Mouse (Mus musculus) limb, embryonic 12.5 days (tissue): ENCODE results near the gene Dnmt3a. TPM values are rescaled to one million over a fixed set of nuclear protein-coding genes. Genes with fewer than 3 reads are reported as not detected.

Experiments
- ATAC-seq: fragments of 200-750 bp; cut with Nextera tagmentation; 2 replicates; pipeline ENCODE4 v1.8.0; 2017; ENCODE audit warnings: low read depth, moderate TSS enrichment; ENCODE audit not compliant: insufficient number of reproducible peaks, insufficient read depth, low FRiP score, low TSS enrichment
- H3K27ac ChIP-seq: fragments of 300-500 bp; sonication (generic); 2 replicates; pipeline ENCODE4 v1.5.1; 2016; ENCODE audit warnings: mild to moderate bottlenecking, moderate library complexity
- H3K27me3 ChIP-seq: fragments of 300-500 bp; sonication (generic); 2 replicates; pipeline ENCODE4 v1.6.1; 2016; ENCODE audit warnings: mild to moderate bottlenecking, moderate library complexity
- H3K36me3 ChIP-seq: fragments of 300-500 bp; sonication (generic); 2 replicates; pipeline ENCODE4 v1.6.1; 2016; ENCODE audit warnings: mild to moderate bottlenecking, moderate library complexity
- H3K4me1 ChIP-seq: fragments of 300-500 bp; sonication (generic); replicated peaks from 2 replicates; pipeline ENCODE4 v1.6.1; 2016
- H3K4me2 ChIP-seq: fragments of 300-500 bp; sonication (generic); 2 replicates; pipeline ENCODE4 v1.6.1; 2016; ENCODE audit warnings: mild to moderate bottlenecking, moderate library complexity
- H3K4me3 ChIP-seq: fragments of 300-500 bp; sonication (generic); replicated peaks from 2 replicates; pipeline ENCODE4 v1.5.1; 2016; ENCODE audit warnings: mild to moderate bottlenecking
- H3K9ac ChIP-seq: fragments of 300-500 bp; sonication (generic); replicated peaks from 2 replicates; pipeline ENCODE4 v1.6.1; 2016; ENCODE audit warnings: mild to moderate bottlenecking, moderate library complexity
- H3K9me3 ChIP-seq: fragments of 300-500 bp; sonication (generic); 2 replicates; pipeline ENCODE4 v1.6.1; 2016; ENCODE audit warnings: mild to moderate bottlenecking, moderate library complexity
- WGBS: fragments of 180-500 bp; shearing (Covaris S2); methylation state at CpG from one replicate; pipeline ENCODE4 v1.1.7; 2016; 5-methylcytosine and 5-hydroxymethylcytosine counted together
- polyA plus RNA-seq: library from polyadenylated mRNA; unstranded; fragments of >200 nt; fragmentation: Nextera tagmentation; extraction: Ambion mirVana; gene quantifications from 2 replicates; pipeline ENCODE4 v1.2.1, GENCODE M21; 2016

Dnmt3a gene
- polyA plus RNA-seq, 1 experiment from 2014 or later = 282 TPM

DNA sequence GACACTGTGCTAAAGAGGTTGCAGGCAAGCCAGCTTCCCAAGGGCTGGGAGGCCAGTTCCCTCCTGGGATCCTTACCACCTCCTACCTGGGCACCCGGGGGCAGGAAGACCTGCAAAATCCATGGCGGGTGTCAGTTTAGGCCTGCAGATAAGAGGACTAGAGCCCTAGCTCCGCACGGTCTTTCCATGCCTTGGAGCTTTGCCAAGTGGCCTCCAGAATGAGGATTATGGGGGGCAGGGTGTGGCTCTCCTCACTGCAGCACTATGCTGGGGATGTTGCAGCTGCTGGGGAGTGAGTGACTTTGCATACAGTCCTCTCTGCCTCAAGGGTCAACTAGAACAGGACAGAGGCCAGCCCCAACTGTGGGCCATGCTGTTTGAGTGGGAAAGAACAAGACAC is 14.1 kb downstream of the Dnmt3a start:
- Histone ChIP-seq H3K36me3 (no peaks in the 10 kb centered on the region), H3K9ac (no peak overlapping the region), H3K27ac (no peak overlapping the region), H3K4me3 (no peak overlapping the region), H3K9me3 (no peaks in the 10 kb centered on the region), H3K27me3 (no peaks in the 10 kb centered on the region), H3K4me1 (peaks cover 43% of the 10 kb centered on the region), H3K4me2 (no peak overlapping the region)
- 79% methylated on average over 4 of the region's 4 CpGs for WGBS
- no peak for ATAC-seq

DNA sequence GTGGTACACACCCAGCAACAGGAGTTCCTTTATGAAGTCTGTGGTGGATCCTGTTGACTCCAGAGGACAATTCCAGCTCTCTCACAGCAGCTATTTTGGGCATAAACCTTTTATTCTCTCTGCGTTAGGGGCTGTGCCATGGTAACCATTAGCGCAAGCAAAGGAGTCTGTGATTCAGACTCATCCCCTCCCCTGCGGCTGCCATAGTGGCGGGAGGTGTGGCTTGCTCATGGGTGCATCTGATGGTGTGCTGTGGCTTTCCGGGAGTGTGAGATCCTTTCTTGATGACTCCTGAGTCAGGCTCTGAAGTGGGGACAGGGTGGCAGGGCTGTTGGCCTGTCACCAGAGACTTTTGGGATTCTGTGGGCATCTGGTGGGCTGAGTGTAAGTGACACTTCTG is 17.6 kb downstream of the Dnmt3a start:
- Histone ChIP-seq H3K27ac (no peak overlapping the region), H3K4me3 (no peak overlapping the region), H3K36me3 (no peaks in the 10 kb centered on the region), H3K27me3 (no peaks in the 10 kb centered on the region), H3K4me2 (no peak overlapping the region), H3K4me1 (peaks cover 49% of the 10 kb centered on the region), H3K9me3 (no peaks in the 10 kb centered on the region), H3K9ac (no peak overlapping the region)
- no peak for ATAC-seq
- 76% methylated on average over 5 of the region's 5 CpGs for WGBS

- peak; percentile 48; the same call in 1 of the 2 replicates for ATAC-seq
- Histone ChIP-seq H3K27me3 (no peaks in the 10 kb centered on the region), H3K27ac (no peak overlapping the region), H3K36me3 (no peaks in the 10 kb centered on the region; the same call in 1 of the 2 replicates), H3K9ac (no peak overlapping the region), H3K4me2 (no peak overlapping the region), H3K4me1 (peaks cover 38% of the 10 kb centered on the region), H3K4me3 (no peak overlapping the region), H3K9me3 (no peaks in the 10 kb centered on the region)
- WGBS = 79% methylated on average over 5 of the region's 5 CpGs
Observed at GRCm38 (mm10) chr12:3824906-3825713, 19.3 kb downstream of the Dnmt3a start.

GRCm38 (mm10) chr12:3825714-3826080 is 19.9 kb downstream of the Dnmt3a start:
- H3K4me1 ChIP-seq = peaks cover 32% of the 10 kb centered on the region
- no peaks in the 10 kb centered on the region; the same call in 1 of the 2 replicates for H3K36me3 ChIP-seq
- no peaks in the 10 kb centered on the region for H3K9me3 ChIP-seq
- ATAC-seq = peak; percentile 48
- H3K27me3 ChIP-seq = no peaks in the 10 kb centered on the region
- no peak overlapping the region for H3K9ac ChIP-seq
- 36% methylated on average over 12 of the region's 12 CpGs for WGBS
- no peak overlapping the region for H3K27ac ChIP-seq
- H3K4me3 ChIP-seq = no peak overlapping the region
- H3K4me2 ChIP-seq = no peak overlapping the region

DNA sequence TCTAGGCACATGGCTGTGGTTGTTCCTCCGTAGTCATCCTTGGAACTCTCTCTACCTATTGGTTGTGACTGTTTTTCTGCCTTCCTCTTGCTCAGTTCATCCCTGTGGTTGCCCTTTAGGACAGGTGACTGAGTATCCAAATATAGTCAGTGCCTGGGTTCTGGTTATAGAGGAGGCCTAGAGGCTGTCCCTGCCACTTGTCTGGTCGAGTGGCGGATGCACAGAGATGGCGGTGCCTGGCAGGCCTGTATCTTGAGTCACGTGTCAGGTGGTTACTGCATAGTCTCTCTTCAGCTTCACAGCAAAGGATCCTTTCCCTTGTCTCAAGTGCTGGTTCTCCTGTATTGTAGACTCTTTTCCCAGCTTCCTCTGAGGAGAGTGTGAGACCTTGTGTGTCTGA is 22.0 kb downstream of the Dnmt3a start:
- H3K4me2 ChIP-seq = no peak overlapping the region
- no peak overlapping the region for H3K9ac ChIP-seq
- H3K36me3 ChIP-seq = no peaks in the 10 kb centered on the region; the same call in 1 of the 2 replicates
- WGBS = 89% methylated on average over 5 of the region's 5 CpGs
- H3K27ac ChIP-seq = no peak overlapping the region
- H3K4me3 ChIP-seq = no peak overlapping the region
- no peak for ATAC-seq
- H3K27me3 ChIP-seq = no peaks in the 10 kb centered on the region
- peaks cover 41% of the 10 kb centered on the region for H3K4me1 ChIP-seq
- H3K9me3 ChIP-seq = no peaks in the 10 kb centered on the region

DNA sequence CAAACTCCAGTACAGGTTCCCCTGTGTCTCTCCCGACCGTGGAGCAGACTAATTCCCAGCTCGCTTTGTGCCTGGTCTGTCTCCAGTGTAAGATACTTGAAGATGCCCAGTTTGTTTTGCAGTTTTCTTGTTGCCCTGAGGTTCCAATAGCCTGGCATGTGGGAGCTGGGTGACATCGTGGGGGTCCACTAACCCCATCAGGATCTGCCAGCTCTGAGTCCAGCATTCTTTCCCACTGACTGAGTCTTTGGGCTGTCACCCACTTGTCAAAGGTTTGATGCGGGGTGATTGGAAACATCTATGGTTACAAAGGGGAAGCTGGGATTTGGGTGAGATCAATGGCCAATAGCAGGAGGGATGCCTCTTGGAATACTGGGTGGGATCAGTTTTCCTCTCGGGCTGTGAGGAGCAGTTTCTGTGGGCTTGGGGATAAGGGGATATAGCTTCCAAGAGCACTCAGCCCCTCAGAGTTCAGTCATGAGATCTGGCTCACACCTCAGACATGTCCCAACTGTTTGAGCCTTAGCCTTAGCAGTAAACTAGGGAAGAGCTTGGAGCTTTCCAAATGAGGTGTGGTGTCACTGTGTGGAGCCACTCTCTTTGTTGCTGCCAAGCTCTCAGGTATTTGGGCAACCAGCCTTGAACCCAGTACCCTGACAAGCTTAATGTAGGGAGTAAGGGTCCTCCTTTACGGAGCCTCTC is 27.4 kb downstream of the Dnmt3a start:
- H3K4me1 ChIP-seq = peaks cover 46% of the 10 kb centered on the region

DNA sequence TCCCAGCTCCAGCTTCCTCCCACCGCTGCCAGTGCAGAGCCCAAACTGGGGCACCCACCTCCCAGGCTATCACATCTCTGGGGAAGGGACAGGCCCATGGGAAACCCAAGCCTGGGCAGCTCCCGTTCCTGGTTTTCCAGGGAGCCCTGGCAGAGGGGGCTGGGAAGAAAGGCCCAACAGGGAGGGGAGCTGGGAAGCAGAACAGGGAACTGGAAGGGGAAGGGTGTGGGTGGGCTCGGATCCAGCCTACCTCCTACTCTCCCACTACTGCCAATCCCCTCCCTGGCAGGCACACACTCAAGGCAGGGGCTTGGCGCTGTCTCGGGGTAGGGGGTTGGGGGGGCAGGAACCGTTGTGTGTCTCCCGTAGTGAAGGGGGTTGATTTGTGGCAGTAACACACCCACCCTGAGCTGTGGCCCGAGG is 28.1 kb downstream of the Dnmt3a start:
- H3K9me3 ChIP-seq = no peaks in the 10 kb centered on the region
- peaks cover 46% of the 10 kb centered on the region for H3K4me1 ChIP-seq
- H3K4me3 ChIP-seq = peak overlapping the region; percentile 20
- peak overlapping the region; percentile 57 for H3K4me2 ChIP-seq
- peak overlapping the region; percentile 44; the same call in 1 of the 2 replicates for H3K9ac ChIP-seq
- under 1% methylated on average over 8 of the region's 8 CpGs for WGBS
- no peaks in the 10 kb centered on the region for H3K27me3 ChIP-seq
- H3K27ac ChIP-seq = peak overlapping the region; percentile 87
- H3K36me3 ChIP-seq = peaks cover 39% of the 10 kb centered on the region
- peak; percentile 80 for ATAC-seq

More for the DNA sequence above, 27.4 kb downstream of the Dnmt3a start:
- WGBS = 56% methylated on average over 7 of the region's 7 CpGs
- Histone ChIP-seq H3K4me2 (peak overlapping the region; percentile 57), H3K9ac (peak overlapping the region; percentile 44; the same call in 1 of the 2 replicates), H3K27ac (peak overlapping the region; percentile 87), H3K36me3 (peaks cover 32% of the 10 kb centered on the region), H3K4me3 (no peak overlapping the region), H3K27me3 (no peaks in the 10 kb centered on the region), H3K9me3 (no peaks in the 10 kb centered on the region)
- peak; percentile 9; the same call in 1 of the 2 replicates for ATAC-seq

GRCm38 (mm10) chr12:3834373-3835314 is 28.8 kb downstream of the Dnmt3a start:
- Histone ChIP-seq H3K4me3 (peak overlapping the region; percentile 20), H3K36me3 (peaks cover 47% of the 10 kb centered on the region), H3K9ac (peak overlapping the region; percentile 44), H3K4me2 (peak overlapping the region; percentile 57), H3K27me3 (no peaks in the 10 kb centered on the region), H3K9me3 (no peaks in the 10 kb centered on the region), H3K4me1 (peaks cover 46% of the 10 kb centered on the region), H3K27ac (peak overlapping the region; percentile 87)
- WGBS = 10% methylated on average over 21 of the region's 21 CpGs
- ATAC-seq = peak; percentile 56; the same call in 1 of the 2 replicates

GRCm38 (mm10) chr12:3835576-3835975 is 29.8 kb downstream of the Dnmt3a start:
- H3K4me3 ChIP-seq = no peak overlapping the region
- peaks cover 46% of the 10 kb centered on the region for H3K4me1 ChIP-seq
- no peak overlapping the region for H3K9ac ChIP-seq
- H3K36me3 ChIP-seq = peaks cover 56% of the 10 kb centered on the region
- no peaks in the 10 kb centered on the region for H3K27me3 ChIP-seq
- WGBS = 60% methylated on average over 2 of the region's 2 CpGs
- no peak for ATAC-seq
- H3K4me2 ChIP-seq = no peak overlapping the region
- no peaks in the 10 kb centered on the region for H3K9me3 ChIP-seq
- H3K27ac ChIP-seq = no peak overlapping the region

GRCm38 (mm10) chr12:3837081-3837832 is 31.4 kb downstream of the Dnmt3a start:
- Histone ChIP-seq H3K4me3 (no peak overlapping the region), H3K9ac (no peak overlapping the region), H3K36me3 (peaks cover 71% of the 10 kb centered on the region), H3K4me2 (no peak overlapping the region), H3K27ac (no peak overlapping the region), H3K4me1 (peaks cover 48% of the 10 kb centered on the region), H3K27me3 (no peaks in the 10 kb centered on the region), H3K9me3 (no peaks in the 10 kb centered on the region)
- ATAC-seq = no peak
- WGBS = 75% methylated on average over 9 of the region's 9 CpGs
